Mouse (Mus musculus): ENCODE measurements around the gene Eif5.

GRCm38 (mm10) chr12:111535281-111535680, 2.5 kb upstream of the Eif5 start:
- TF ChIP-seq CTCF (IDR thresholded peaks at IDR 0.05; ENCODE audit: extremely low read depth, insufficient read length, insufficient replicate concordance, low read depth, low read length) (no peak), POLR2A (IDR thresholded peaks at IDR 0.05; ENCODE audit: low read depth, low read length) (no peak)
